ENCODE assay signal across 11 mouse cellular contexts in genomic region chr17:75443064-75443621, GRCm38 (mm10). TPM values are rescaled to one million over a fixed set of nuclear protein-coding genes. Genes with fewer than 3 reads are reported as not detected.
DNase-seq lines count a peak whose midpoint lies in the region; TF ChIP-seq lines count a peak whose summit lies in the region.
"Had no signal": no experiment of that assay in that cellular context is flagged by ENCODE, and none has a peak within 500 bp of the region (broad histone marks: within the 10 kb centered on the region; RNA-seq: fewer than 3 reads in every experiment).

No protein-coding gene starts in this region.

- peak; percentile 15 to 31 for DNase-seq in cerebellum, adult 2 months
- DNase-seq in cerebellum, postnatal 4 days (ENCODE audit: low spot score in 2 of 2), result no peak
- peak; percentile 38 to 47 for DNase-seq in layer of hippocampus, adult 2 months (ENCODE audit: low spot score in 2 of 2)
- DNase-seq in layer of hippocampus, postnatal 36 days, result no peak
- DNase-seq in gastrocnemius, postnatal 14 days, result peak; percentile 51
- peak; percentile 39 to 65 for DNase-seq in right cerebral cortex, postnatal 10 days (ENCODE audit: low spot score in 2 of 2)
- DNase-seq in kidney, postnatal 25 days, result no peak
- DNase-seq in thymus, postnatal 4 days, result no peak
- DNase-seq: kidney, adult 9 months had no signal

- 29% methylated on average over 6 of the region's 6 CpGs for WGBS in cerebellum, adult 2 months

- TF ChIP-seq CTCF in cerebellum, adult 2 months (IDR thresholded peaks at IDR 0.05; ENCODE audit: borderline replicate concordance, insufficient read depth, low read depth, low read length), result no peak
- TF ChIP-seq CTCF in layer of hippocampus, adult 2 months (conservative IDR thresholded peaks at IDR 0.05), result no peak

- no peak overlapping the region for H3K4me3 ChIP-seq in cerebellum, adult 2 months (replicated peaks; ENCODE audit: insufficient read depth, low read depth, low read length)
- no peak overlapping the region for H3K4me3 ChIP-seq in layer of hippocampus, adult 2 months
- H3K4me3 ChIP-seq: midbrain, embryonic 15.5 days had no signal

- no peak for TF ChIP-seq POLR2A in cerebellum, adult 2 months (IDR thresholded peaks at IDR 0.05; ENCODE audit: borderline replicate concordance, insufficient read depth, low read length)

- no peaks in the 10 kb centered on the region for H3K27me3 ChIP-seq in cerebellum, adult 2 months (ENCODE audit: control insufficient read depth, insufficient read depth, low read length)
- H3K27me3 ChIP-seq: midbrain, embryonic 15.5 days had no signal

- peaks cover 7% of the 10 kb centered on the region for H3K4me1 ChIP-seq in cerebellum, adult 2 months (ENCODE audit: control insufficient read depth, insufficient read depth, low read length)
- H3K4me1 ChIP-seq: midbrain, embryonic 15.5 days had no signal

- intact Hi-C loops in gastrocnemius, postnatal 14 days (cut with DNase I; ENCODE audit: low total_unique reads), result no loop called here

- H3K27ac ChIP-seq in cerebellum, adult 2 months (ENCODE audit: insufficient read depth, low read length), result no peak overlapping the region
- H3K27ac ChIP-seq in layer of hippocampus, adult 2 months, result peak overlapping the region; percentile 34; the same call in 1 of the 2 replicates
- H3K27ac ChIP-seq: midbrain, embryonic 15.5 days had no signal

RNA-seq across cellular contexts. Expression of gene Rasgrp3, which starts 7.4 kb away (rescaled TPM):
- 12.9 and 15.6 TPM in 2 replicates for polyA plus RNA-seq in cerebellum, adult 2 months (2012; rRNA removed)
- total RNA-seq in layer of hippocampus, adult 2 months (2021), result 10 to 100 TPM in 1 of 2 experiments, 1 to 10 TPM in 1; 8.3 to 10.5 TPM
- 10 to 100 TPM; 11.9 to 12.2 TPM for total RNA-seq in layer of hippocampus, postnatal 36 days (2021)
- 10 to 100 TPM; 27.7 to 29.0 TPM for total RNA-seq in gastrocnemius, postnatal 14 days (2021)
- total RNA-seq: common myeloid progenitor, adult 5-6 weeks had no signal

Comparison
In these comparisons a context has a peak if more than half of its experiments do, and no peak if none do; other contexts are left out.
1. DNase-seq: peak in cerebellum, adult 2 months (2 of 2), layer of hippocampus, adult 2 months (2 of 2), gastrocnemius, postnatal 14 days (single experiment) and right cerebral cortex, postnatal 10 days (2 of 2); none in cerebellum, postnatal 4 days (0 of 2), layer of hippocampus, postnatal 36 days (0 of 2), kidney, postnatal 25 days (0 of 2) and thymus, postnatal 4 days (single experiment).